Mouse (Mus musculus): ENCODE measurements around the gene Obsl1.

GRCm38 (mm10) chr1:75458025-75458788, 48.0 kb downstream of the Obsl1 start:
- TF ChIP-seq CTCF (IDR thresholded peaks at IDR 0.05; ENCODE audit: low read depth) (no peak), EP300 (IDR thresholded peaks at IDR 0.05; ENCODE audit: low read depth) (no peak)

Measured in liver, embryonic 14.5 days (tissue).